Mouse (Mus musculus): ENCODE measurements at regions not wholly inside any gene's neighbourhood (a gene's known extent, or its start where the extent isn't known, plus 50 kb on each side); places are given as distances from the start of the nearest gene placed in this dataset.

DNA sequence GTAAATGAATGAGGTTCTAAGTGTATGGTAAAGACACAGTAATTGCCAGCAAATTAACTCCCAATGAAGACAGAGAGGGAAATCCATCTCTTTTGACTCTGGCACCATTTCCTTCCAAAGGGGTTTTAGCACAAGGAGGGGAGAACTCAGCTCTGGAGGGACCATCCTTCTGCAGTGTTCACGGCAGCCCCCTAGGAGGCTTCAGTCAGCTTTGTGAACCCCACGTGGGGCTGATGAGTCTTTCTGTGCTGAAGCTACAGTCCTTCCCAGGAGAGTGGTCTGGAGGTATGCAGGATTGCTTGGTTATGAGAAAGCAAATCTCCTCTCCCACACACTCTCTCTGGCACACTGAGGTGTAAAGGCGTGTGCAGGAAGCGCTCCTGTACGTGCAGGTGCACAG is 280.7 kb downstream of the Setd4 start:
- no peak for TF ChIP-seq POLR2A (IDR thresholded peaks at IDR 0.05; ENCODE audit: insufficient read depth, low read length)
- TF ChIP-seq CTCF (IDR thresholded peaks at IDR 0.05; ENCODE audit: low read depth, low read length) = no peak
